Mouse (Mus musculus) brain, embryonic 14.5 days (tissue): ENCODE data around the gene Kif26b. TPM values are rescaled to one million over a fixed set of nuclear protein-coding genes. Genes with fewer than 3 reads are reported as not detected.

Source experiments
- DNase-seq: peaks from one replicate; pipeline ENCODE4 v3.0.0-alpha.2; 2011; ENCODE audit warnings: low read depth
- CTCF ChIP-seq: fragments of 200-500 bp; IDR thresholded peaks from 2 replicates; pipeline ENCODE4 v1.5.1; 2012; ENCODE audit warnings: inconsistent platforms, mild to moderate bottlenecking, moderate library complexity, borderline replicate concordance; ENCODE audit not compliant: insufficient read depth, insufficient read length; ENCODE audit errors: extremely low read depth
- POLR2A ChIP-seq: fragments of 200-500 bp; IDR thresholded peaks from 2 replicates; pipeline ENCODE4 v1.6.1; 2012; ENCODE audit warnings: mild to moderate bottlenecking, inconsistent platforms, borderline replicate concordance; ENCODE audit not compliant: poor library complexity, insufficient read depth, insufficient read length, severe bottlenecking; ENCODE audit errors: extremely low read depth
- polyA plus RNA-seq: library from polyadenylated mRNA; depleted of rRNA; stranded (reverse); fragments of >200 nt; gene quantifications from 2 replicates; pipeline ENCODE4 v1.2.3, GENCODE M21; 2012

Gene Kif26b
- polyA plus RNA-seq, 1 experiment = 17.0 TPM

DNA sequence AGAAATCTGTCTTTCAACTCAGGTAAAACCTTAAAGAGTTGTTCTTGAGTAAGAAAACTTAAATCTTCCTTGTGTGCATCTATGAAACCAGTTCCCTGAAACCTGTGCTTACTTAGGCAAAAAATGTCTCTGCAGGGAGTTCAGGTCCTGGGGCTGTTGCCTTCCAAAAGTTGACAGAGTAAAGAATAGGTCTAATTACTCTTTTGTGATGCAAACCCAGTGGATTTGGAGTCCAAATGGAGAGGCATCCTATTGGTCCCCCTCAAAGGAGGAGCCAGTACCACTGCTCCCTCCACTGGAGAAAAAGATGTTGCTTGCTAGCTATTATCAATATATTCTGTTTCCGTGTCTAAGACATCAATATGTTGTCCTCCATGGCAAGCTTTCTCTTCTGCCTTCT is 321.6 kb downstream of the Kif26b start:
- DNase-seq = peak; percentile 27
- TF ChIP-seq CTCF (no peak), POLR2A (no peak)

- TF ChIP-seq CTCF (no peak), POLR2A (no peak)
- no peak for DNase-seq
Measured at GRCm38 (mm10) chr1:178854936-178855335, 326.0 kb downstream of the Kif26b start.

DNA sequence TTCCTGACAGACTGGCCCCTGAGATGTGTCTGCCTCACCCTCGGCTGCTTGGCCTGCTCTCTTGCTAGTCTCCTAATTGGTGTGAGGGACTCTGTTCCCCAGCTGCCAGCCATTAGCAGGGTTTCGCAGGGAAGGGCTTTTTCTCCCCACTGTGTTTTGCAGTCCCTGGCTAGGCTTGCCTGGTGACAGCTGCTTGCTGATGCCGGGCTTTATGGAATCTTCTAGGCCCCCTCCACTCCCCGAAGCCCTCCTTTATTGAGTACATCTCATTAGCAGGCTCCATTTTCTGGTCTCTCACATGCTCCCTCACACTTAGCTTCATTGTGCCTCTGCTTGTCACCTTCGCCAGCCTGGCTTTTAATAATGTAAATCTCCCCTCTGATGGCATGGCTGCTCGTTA is 327.0 kb downstream of the Kif26b start:
- peak; percentile 96 for DNase-seq
- no peak for TF ChIP-seq CTCF
- no peak for TF ChIP-seq POLR2A

DNA sequence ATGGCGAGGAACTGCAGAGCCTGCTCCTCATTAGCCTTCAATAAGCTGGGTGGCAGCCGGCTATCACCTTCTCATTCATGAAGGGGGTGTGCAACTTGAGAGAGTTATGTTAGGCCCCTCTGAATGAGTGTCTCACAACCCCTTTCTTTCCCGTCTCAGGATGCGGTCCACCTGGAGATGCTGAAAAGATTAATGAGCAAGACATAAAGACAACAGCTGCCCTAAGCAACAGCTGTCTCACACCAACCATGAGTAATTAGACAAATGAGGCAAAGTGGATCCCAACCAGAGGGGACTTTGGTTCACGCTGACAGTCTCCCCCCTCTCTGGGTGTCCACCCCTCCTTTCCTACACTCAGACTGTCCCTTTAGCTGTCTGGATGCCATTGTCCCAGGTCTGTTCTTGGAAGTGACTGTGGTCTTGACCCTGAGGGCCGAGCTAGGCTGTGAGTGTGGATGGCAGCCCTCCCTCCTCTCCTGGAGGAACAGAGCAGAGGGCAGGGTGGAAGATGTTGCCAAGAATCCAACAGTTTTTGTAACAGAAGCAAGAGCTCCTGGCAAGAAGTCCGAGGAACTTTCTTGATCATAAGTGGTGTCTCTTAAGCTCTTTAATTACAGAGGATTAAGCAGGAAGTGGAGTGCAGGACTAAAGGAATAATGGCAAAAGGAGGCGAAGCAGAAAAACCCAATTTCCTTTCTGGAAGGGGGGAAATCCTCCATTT is 331.9 kb downstream of the Kif26b start:
- peak; percentile 83 for DNase-seq
- TF ChIP-seq CTCF = no peak
- TF ChIP-seq POLR2A = no peak

GRCm38 (mm10) chr1:178861392-178861762 is 332.5 kb downstream of the Kif26b start:
- TF ChIP-seq CTCF (no peak), POLR2A (no peak)
- DNase-seq = peak; percentile 69

DNA sequence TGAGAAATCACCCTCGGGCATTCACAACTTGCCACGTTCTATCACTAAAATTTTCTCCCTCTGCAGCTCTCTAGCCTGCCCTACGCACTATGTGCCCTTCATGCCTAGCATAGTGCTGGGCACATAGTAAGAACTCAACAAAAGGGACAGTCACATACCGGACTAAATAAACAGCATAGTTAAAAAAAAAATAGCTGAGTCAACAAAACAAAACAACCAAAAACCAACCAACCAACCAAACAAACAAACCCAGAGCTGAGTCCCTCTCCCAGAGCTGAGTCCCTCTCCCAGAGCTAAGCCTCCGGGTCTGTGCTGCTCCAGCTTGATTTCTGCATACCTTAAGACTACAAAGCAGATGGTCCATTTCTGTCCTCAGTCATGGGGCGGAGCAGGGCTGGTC is 334.8 kb downstream of the Kif26b start:
- TF ChIP-seq POLR2A = no peak
- TF ChIP-seq CTCF = no peak
- DNase-seq = no peak

DNA sequence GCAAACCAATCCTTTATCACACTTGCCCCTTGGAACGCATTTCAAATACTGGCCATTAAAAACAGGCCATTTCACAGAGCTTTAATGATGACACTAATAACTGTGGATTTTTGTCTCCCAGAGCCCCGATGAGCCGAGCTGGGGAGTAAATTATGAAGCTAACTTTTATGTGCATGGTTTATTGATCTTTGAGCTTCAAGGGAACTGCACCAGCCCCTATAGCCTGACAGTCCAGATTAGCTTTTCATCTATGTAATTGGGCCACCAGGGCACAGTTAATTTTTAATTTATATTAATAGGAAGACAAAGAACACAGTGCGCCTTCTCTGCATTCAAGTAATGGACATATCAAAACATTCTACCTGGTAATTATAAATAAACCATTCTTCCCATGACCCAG is 335.4 kb downstream of the Kif26b start:
- peak; percentile 17 for DNase-seq
- TF ChIP-seq POLR2A (no peak), CTCF (no peak)

DNA sequence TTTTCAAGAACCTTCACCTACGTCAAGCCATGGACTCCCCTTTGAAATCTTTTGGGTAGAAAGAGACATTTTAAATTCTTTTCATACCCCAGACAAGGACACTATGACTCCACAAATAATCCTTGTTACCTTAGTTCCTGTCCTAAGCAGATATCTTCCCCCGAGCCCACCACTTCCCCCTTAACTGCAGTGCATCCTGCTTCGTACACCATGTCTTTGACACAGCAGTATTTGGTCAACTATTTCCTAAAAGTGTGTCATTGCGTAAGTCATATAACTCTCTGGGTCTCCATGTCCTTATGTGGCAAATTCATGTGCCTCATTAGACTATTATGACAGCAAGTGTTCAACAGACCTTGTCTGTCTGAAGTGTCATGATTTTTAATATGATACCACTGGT is 337.8 kb downstream of the Kif26b start:
- TF ChIP-seq CTCF = no peak
- TF ChIP-seq POLR2A = no peak
- DNase-seq = no peak

DNA sequence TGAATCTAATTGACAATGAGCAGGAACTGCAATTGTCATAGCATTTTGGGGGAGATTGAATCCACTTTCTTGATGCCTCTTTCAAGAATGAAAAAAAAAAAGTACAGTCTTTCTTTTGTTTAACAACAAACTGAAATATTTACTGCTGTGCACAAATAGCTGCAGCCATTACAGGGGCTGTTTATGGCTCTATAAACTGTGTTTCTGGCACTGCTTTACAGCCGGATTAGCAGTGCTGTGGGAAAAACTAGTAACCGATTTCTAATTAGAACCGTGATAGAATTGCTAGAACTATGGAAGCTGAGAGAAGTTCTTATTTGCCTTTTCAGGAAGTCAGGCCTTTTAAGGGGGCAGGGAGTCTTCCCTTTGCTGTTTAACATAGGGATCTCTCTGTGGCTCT is 342.1 kb downstream of the Kif26b start:
- no peak for DNase-seq
- no peak for TF ChIP-seq CTCF
- TF ChIP-seq POLR2A = no peak

GRCm38 (mm10) chr1:178876926-178877325 is 348.0 kb downstream of the Kif26b start:
- peak; percentile 72 for DNase-seq
- no peak for TF ChIP-seq POLR2A
- TF ChIP-seq CTCF = no peak

DNA sequence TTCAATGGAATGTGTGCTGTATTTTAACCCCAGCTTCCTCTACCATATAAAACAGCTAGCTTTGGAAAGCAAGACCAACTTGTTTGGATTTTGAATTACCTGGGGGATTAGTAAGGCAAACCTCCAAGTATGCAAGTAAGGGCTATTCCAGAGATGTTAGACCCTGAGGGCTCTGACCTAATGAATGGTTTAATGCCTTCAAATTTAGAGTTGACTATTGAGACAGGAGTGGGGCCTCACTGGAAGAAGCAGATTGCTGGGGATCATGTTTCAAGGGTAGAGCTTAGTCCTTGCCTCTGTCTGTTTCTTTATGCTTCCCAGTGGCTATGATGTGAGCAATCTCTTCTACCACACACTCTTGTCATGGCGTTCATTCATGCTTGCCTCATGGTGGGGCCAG is 349.8 kb downstream of the Kif26b start:
- TF ChIP-seq CTCF = no peak
- no peak for TF ChIP-seq POLR2A
- DNase-seq = no peak

DNA sequence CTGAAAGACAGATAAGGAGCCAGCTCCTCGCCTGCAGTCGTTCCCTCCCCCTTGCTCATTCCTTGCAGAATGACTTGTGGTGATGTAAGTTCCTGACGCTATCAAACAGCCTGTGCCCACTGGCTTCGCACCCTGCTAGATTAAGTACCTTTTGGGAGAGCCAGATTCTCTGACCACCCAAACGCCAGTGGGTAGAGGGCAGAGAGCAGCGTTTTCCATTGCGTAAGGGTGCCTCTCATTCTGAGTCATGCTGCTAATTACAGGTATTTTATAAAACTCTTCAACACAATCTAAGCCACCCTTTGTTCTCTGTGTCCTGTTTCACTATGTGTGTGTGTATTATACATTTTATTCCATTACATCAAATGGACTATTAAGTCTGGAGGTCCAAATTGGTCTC is 352.0 kb downstream of the Kif26b start:
- DNase-seq = no peak
- TF ChIP-seq POLR2A = no peak
- TF ChIP-seq CTCF = no peak

- TF ChIP-seq CTCF (no peak), POLR2A (no peak)
- peak; percentile 34 for DNase-seq
Measured at GRCm38 (mm10) chr1:178886671-178887070, 357.7 kb downstream of the Kif26b start.

DNA sequence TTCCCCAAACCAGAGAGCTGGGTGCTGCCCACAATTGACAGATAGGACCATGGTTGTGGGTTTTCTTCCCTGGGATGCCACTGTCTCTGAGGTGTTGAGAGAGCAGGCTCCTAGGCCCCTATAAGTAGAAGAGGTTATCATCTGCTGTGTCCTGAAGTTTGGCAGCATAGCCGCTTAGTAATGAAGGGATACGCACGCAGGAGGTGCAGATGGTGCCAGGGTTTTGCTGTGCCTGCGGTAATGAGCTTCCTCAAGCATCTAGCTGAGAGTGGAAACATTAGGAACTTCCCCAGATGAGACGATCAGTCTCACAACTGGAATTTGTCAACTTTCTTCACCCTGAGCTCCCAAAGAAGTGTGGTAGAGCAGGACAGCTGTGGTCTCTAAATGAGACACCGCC is 363.5 kb downstream of the Kif26b start:
- DNase-seq = peak; percentile 73
- TF ChIP-seq POLR2A (no peak), CTCF (no peak)

DNA sequence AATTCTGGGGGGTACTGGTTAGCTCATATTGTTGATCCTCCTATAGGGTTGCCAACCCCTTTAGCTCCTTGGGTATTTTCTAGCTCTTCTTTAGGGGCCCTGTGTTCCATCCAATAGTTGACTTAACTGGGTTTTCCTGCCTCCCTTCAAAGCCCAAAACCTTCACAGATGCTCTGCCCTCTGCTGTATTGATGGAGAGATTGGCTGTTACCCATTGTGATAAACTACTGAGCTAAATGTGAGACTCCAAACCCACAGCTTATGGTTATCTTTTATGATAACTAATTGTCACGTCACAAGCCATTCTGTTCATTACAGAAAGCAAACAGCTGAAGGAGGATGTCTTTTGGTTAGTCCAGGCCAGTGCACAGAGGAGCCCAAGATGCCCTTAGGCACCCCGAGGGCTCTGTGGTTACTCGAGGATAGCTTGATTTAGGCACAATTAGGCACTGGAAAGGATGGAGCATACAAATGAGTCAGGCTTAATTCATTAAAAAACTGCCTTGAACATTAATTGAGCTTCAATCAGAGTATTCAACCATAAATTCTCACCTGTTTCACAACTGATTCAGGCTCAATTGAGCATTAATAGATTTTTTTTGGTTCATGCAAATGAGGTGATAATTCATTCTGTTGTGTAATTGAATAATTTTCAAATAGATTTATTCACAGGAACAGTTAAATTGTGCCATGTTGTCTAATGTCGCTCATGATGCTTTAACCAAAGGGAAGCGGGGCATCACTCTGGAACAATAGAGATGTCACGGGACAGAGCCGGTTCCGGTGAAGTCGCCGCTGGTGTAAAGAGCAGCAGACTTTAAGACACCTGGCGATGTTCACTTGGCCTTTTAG is 364.5 kb downstream of the Kif26b start:
- no peak for TF ChIP-seq POLR2A
- TF ChIP-seq CTCF = no peak
- DNase-seq = peak; percentile 90

- no peak for DNase-seq
- TF ChIP-seq POLR2A = no peak
- no peak for TF ChIP-seq CTCF
Measured at GRCm38 (mm10) chr1:178894081-178894401, 365.1 kb downstream of the Kif26b start.
